Mouse (Mus musculus) stomach, postnatal 0 days (tissue): Measurements from ENCODE around the gene Pde4dip.

Source experiments
- CTCF ChIP-seq: IDR thresholded peaks from 2 replicates; pipeline ENCODE4 v1.5.1; 2016; ENCODE audit warnings: antibody characterized with exemption, low read depth, mild to moderate bottlenecking, moderate library complexity
- EP300 ChIP-seq: optimal IDR thresholded peaks from 2 replicates; pipeline ENCODE3; 2016; ENCODE audit warnings: antibody characterized with exemption

GRCm38 (mm10) chr3:97824011-97824711, 64.3 kb downstream of the Pde4dip start:
- TF ChIP-seq CTCF, result no peak
- TF ChIP-seq EP300, result no peak
